Mouse (Mus musculus) gastrocnemius, adult 2 months (tissue): ENCODE measurements around the gene Ss18l2. TPM values are rescaled to one million over a fixed set of nuclear protein-coding genes. Genes with fewer than 3 reads are reported as not detected.
A peak's percentile ranks its signal among the peaks of the same experiment; 100 is the strongest.

Source experiments
- DNase-seq: peaks from one replicate; pipeline ENCODE4 v3.0.0; 2022
- H3K27ac ChIP-seq: fragments of 200-600 bp; 2 replicates; pipeline ENCODE4 v1.8.1; 2022; ENCODE audit warnings: mild to moderate bottlenecking
- H3K4me3 ChIP-seq: fragments of 200-600 bp; 2 replicates; pipeline ENCODE4 v1.8.1; 2022; ENCODE audit warnings: mild to moderate bottlenecking, moderate library complexity
- CTCF ChIP-seq: fragments of 200-600 bp; IDR thresholded peaks from 2 replicates; pipeline ENCODE4 v1.8.1; 2022; ENCODE audit warnings: antibody characterized with exemption, mild to moderate bottlenecking, moderate library complexity
- intact Hi-C: fragments of 180-260 bp; cut with DNase I; formaldehyde crosslinking; loops from one replicate; pipeline ENCODE4 v1.15.1; 2025
- total RNA-seq, 2 experiments: library from RNA; stranded (reverse); gene quantifications; 2 replicates each; pipeline ENCODE4 v1.2.3; 2021

The Ss18l2 gene
- total RNA-seq, 2 experiments from 2014 or later: 108 to 137 TPM

- no peak overlapping the region for H3K4me3 ChIP-seq
- intact Hi-C loops: no loop called here
- DNase-seq: no peak
- no peak overlapping the region for H3K27ac ChIP-seq
- no peak for TF ChIP-seq CTCF
These were observed 42.6 kb downstream of the Ss18l2 start for GRCm38 (mm10) chr9:121752774-121753173.

- DNase-seq: peak; percentile 16
- no peak for TF ChIP-seq CTCF
- no peak overlapping the region for H3K27ac ChIP-seq
- intact Hi-C loops: loop anchor here (5.0 kb wide), 1 partner anchor 32 kb away; no protein-coding TSS in a partner anchor
- no peak overlapping the region for H3K4me3 ChIP-seq
These were observed 44.5 kb downstream of the Ss18l2 start for GRCm38 (mm10) chr9:121754624-121755023.

GRCm38 (mm10) chr9:121756785-121757184 lies 46.7 kb downstream of the Ss18l2 start:
- DNase-seq: no peak
- intact Hi-C loops: loop anchor here (5.0 kb wide), 1 partner anchor 34 kb away; no protein-coding TSS in a partner anchor
- no peak overlapping the region for H3K4me3 ChIP-seq
- H3K27ac ChIP-seq: no peak overlapping the region; the same call in 1 of the 2 replicates
- TF ChIP-seq CTCF: no peak

GRCm38 (mm10) chr9:121757432-121757831 lies 47.3 kb downstream of the Ss18l2 start:
- H3K27ac ChIP-seq: peak overlapping the region; percentile 98
- TF ChIP-seq CTCF: no peak
- H3K4me3 ChIP-seq: peak overlapping the region; percentile 1; the same call in 1 of the 2 replicates
- intact Hi-C loops: loop anchor here (5.0 kb wide), 1 partner anchor 35 kb away; no protein-coding TSS in a partner anchor
- DNase-seq: peak; percentile 55

- intact Hi-C loops: loop anchor here (5.0 kb wide), 1 partner anchor 36 kb away; no protein-coding TSS in a partner anchor
- TF ChIP-seq CTCF: no peak
- peak; percentile 75 for DNase-seq
- Histone ChIP-seq H3K27ac (peak overlapping the region; percentile 98), H3K4me3 (peak overlapping the region; percentile 97)
These were observed 48.0 kb downstream of the Ss18l2 start for GRCm38 (mm10) chr9:121757835-121758814.

- TF ChIP-seq CTCF: no peak
- Histone ChIP-seq H3K27ac (peak within 1 kb of the TSS; percentile 98), H3K4me3 (peak within 1 kb of the TSS; percentile 97)
- DNase-seq: peak; percentile 87
- intact Hi-C loops: loop anchor here (5.0 kb wide), 1 partner anchor 37 kb away; no protein-coding TSS in a partner anchor
These were observed 49.3 kb downstream of the Ss18l2 start, which contains the start of gene Zfp651 for GRCm38 (mm10) chr9:121759091-121760081. Zfp651 (plus strand) TSS chr9:121759330.

- Histone ChIP-seq H3K4me3 (peak overlapping the region; percentile 97), H3K27ac (peak overlapping the region; percentile 98)
- TF ChIP-seq CTCF: no peak
- intact Hi-C loops: no loop called here
- DNase-seq: peak; percentile 89
These were observed 50.4 kb downstream of the Ss18l2 start for GRCm38 (mm10) chr9:121760271-121761090.

- intact Hi-C loops: no loop called here
- Histone ChIP-seq H3K4me3 (peak overlapping the region; percentile 97), H3K27ac (peak overlapping the region; percentile 98)
- no peak for TF ChIP-seq CTCF
- peak; percentile 59 for DNase-seq
These were observed 51.0 kb downstream of the Ss18l2 start for GRCm38 (mm10) chr9:121761091-121761665.

- intact Hi-C loops: no loop called here
- H3K27ac ChIP-seq: peak overlapping the region; percentile 98
- peak; percentile 29 for DNase-seq
- TF ChIP-seq CTCF: no peak
- peak overlapping the region; percentile 97 for H3K4me3 ChIP-seq
These were observed 51.7 kb downstream of the Ss18l2 start for GRCm38 (mm10) chr9:121761787-121762186.

GRCm38 (mm10) chr9:121762248-121762647 lies 52.1 kb downstream of the Ss18l2 start:
- H3K27ac ChIP-seq: peak overlapping the region; percentile 98
- peak; percentile 83 for DNase-seq
- TF ChIP-seq CTCF: no peak
- intact Hi-C loops: no loop called here
- no peak overlapping the region for H3K4me3 ChIP-seq

- no peak for TF ChIP-seq CTCF
- no peak overlapping the region; the same call in 1 of the 2 replicates for H3K4me3 ChIP-seq
- intact Hi-C loops: no loop called here
- H3K27ac ChIP-seq: peak overlapping the region; percentile 98
- DNase-seq: peak; percentile 78
These were observed 52.6 kb downstream of the Ss18l2 start for GRCm38 (mm10) chr9:121762761-121763160.

Other genes starting within 250 kb of the Ss18l2 start
- gene Cck, start 214.6 kb upstream of the Ss18l2 start, total RNA-seq: not detected
- not detected for gene Lyzl4, start 68.2 kb upstream of the Ss18l2 start, total RNA-seq
- gene Vipr1, start 67.6 kb upstream of the Ss18l2 start, total RNA-seq: 1 to 10 TPM; 1.5 to 2.1 TPM
- 1 to 10 TPM; 2.6 to 4.8 TPM for gene Sec22c, start 4.8 kb upstream of the Ss18l2 start, total RNA-seq
- gene Nktr, start 8.8 kb downstream of the Ss18l2 start, total RNA-seq: 10 to 100 TPM; 41.3 to 42.6 TPM
- gene Zfp651, start 49.0 kb downstream of the Ss18l2 start, total RNA-seq: 100 to 1,000 TPM; 127 to 157 TPM
- 100 to 1,000 TPM; 103 to 120 TPM for gene Klhl40, start 67.3 kb downstream of the Ss18l2 start, total RNA-seq
- 100 to 1,000 TPM; 151 to 153 TPM for gene Hhatl, start 82.2 kb downstream of the Ss18l2 start, total RNA-seq
- under 1 TPM in 1 of 2 experiments, not detected in 1; 0.23 TPM for gene Ccdc13, start 129.1 kb downstream of the Ss18l2 start, total RNA-seq
- gene Higd1a, start 148.0 kb downstream of the Ss18l2 start, total RNA-seq: 100 to 1,000 TPM in 1 of 2 experiments, 10 to 100 TPM in 1; 89.1 to 111 TPM
- 1 to 10 TPM; 1.2 to 3.6 TPM for gene Ackr2, start 188.0 kb downstream of the Ss18l2 start, total RNA-seq
- gene Cyp8b1, start 206.0 kb downstream of the Ss18l2 start, total RNA-seq: not detected
- 1 to 10 TPM in 1 of 2 experiments, under 1 TPM in 1; 0.97 to 1.6 TPM for gene Fam198a, start 240.7 kb downstream of the Ss18l2 start, total RNA-seq